Mouse (Mus musculus): ENCODE measurements at regions not wholly inside any gene's neighbourhood (a gene's known extent, or its start where the extent isn't known, plus 50 kb on each side); places are given as distances from the start of the nearest gene placed in this dataset.

- DNase-seq, result no peak
Measured at GRCm38 (mm10) chr15:52095629-52096190, 1789.0 kb upstream of the Gm7489 start.

GRCm38 (mm10) chr15:52108761-52109160 is 1775.9 kb upstream of the Gm7489 start:
- DNase-seq, result no peak

GRCm38 (mm10) chr15:52114368-52115036 is 1770.2 kb upstream of the Gm7489 start:
- no peak for DNase-seq

- DNase-seq, result no peak
Measured at GRCm38 (mm10) chr15:52136693-52137092, 1748.0 kb upstream of the Gm7489 start.

- no peak for DNase-seq
Measured at GRCm38 (mm10) chr15:52153421-52153820, 1731.3 kb upstream of the Gm7489 start.

- no peak for DNase-seq
Measured at GRCm38 (mm10) chr15:52155784-52156183, 1728.9 kb upstream of the Gm7489 start.

GRCm38 (mm10) chr15:52156779-52157178 is 1727.9 kb upstream of the Gm7489 start:
- no peak for DNase-seq

- peak; percentile 14 to 22 for DNase-seq
Measured at GRCm38 (mm10) chr15:52160181-52161088, 1724.3 kb upstream of the Gm7489 start.

- DNase-seq, result no peak
Measured at GRCm38 (mm10) chr15:52161089-52161442, 1723.6 kb upstream of the Gm7489 start.

GRCm38 (mm10) chr15:52161568-52162316 is 1723.0 kb upstream of the Gm7489 start:
- no peak for DNase-seq

- no peak for DNase-seq
Measured at GRCm38 (mm10) chr15:52166144-52166543, 1718.6 kb upstream of the Gm7489 start.

- no peak for DNase-seq
Measured at GRCm38 (mm10) chr15:52166595-52167443, 1717.9 kb upstream of the Gm7489 start.

GRCm38 (mm10) chr15:52167811-52168210 is 1716.9 kb upstream of the Gm7489 start:
- DNase-seq, result no peak

- DNase-seq, result no peak
Measured at GRCm38 (mm10) chr15:52176951-52177350, 1707.8 kb upstream of the Gm7489 start.

GRCm38 (mm10) chr15:52178668-52179067 is 1706.0 kb upstream of the Gm7489 start:
- no peak for DNase-seq

GRCm38 (mm10) chr15:52179379-52179778 is 1705.3 kb upstream of the Gm7489 start:
- DNase-seq, result no peak

- DNase-seq, result no peak
Measured at GRCm38 (mm10) chr15:52191176-52191575, 1693.5 kb upstream of the Gm7489 start.

GRCm38 (mm10) chr15:52207271-52207670 is 1677.4 kb upstream of the Gm7489 start:
- no peak for DNase-seq

- DNase-seq, result no peak
Measured at GRCm38 (mm10) chr15:52232442-52232841, 1652.3 kb upstream of the Gm7489 start.

GRCm38 (mm10) chr15:52236220-52236619 is 1648.5 kb upstream of the Gm7489 start:
- no peak for DNase-seq

- no peak for DNase-seq
Measured at GRCm38 (mm10) chr15:52242890-52243289, 1641.8 kb upstream of the Gm7489 start.

Measured in thymus, postnatal 36 days (tissue).